Mouse (Mus musculus): ENCODE measurements around the gene Plxnd1. TPM values are rescaled to one million over a fixed set of nuclear protein-coding genes. Genes with fewer than 3 reads are reported as not detected.

Plxnd1 gene
- polyA plus RNA-seq, 1 experiment from 2014 or later: 25.2 TPM

GRCm38 (mm10) chr6:115940603-115941002 is 54.2 kb downstream of the Plxnd1 start:
- no peak for ATAC-seq (ENCODE audit: insufficient number of reproducible peaks, insufficient read depth, low FRiP score, low TSS enrichment, low read depth)
- Histone ChIP-seq H3K27me3 (0 out of 2 replicates have a peak, but pooled peaks cover 5% of the 10 kb centered on the region), H3K36me3 (no peaks in the 10 kb centered on the region), H3K27ac (no peak overlapping the region), H3K4me3 (replicated peaks) (no peak overlapping the region), H3K4me1 (replicated peaks) (peaks cover 5% of the 10 kb centered on the region; the same call in 1 of the 2 replicates), H3K9me3 (no peaks in the 10 kb centered on the region), H3K4me2 (no peak overlapping the region), H3K9ac (replicated peaks) (no peak overlapping the region)
- WGBS: 83% methylated on average over 1 of the region's 1 CpGs

GRCm38 (mm10) chr6:115938798-115939197 is 56.0 kb downstream of the Plxnd1 start:
- Histone ChIP-seq H3K27me3 (0 out of 2 replicates have a peak, but pooled peaks cover 5% of the 10 kb centered on the region), H3K4me3 (replicated peaks) (no peak overlapping the region), H3K27ac (no peak overlapping the region), H3K9ac (replicated peaks) (no peak overlapping the region), H3K36me3 (no peaks in the 10 kb centered on the region), H3K9me3 (no peaks in the 10 kb centered on the region), H3K4me2 (no peak overlapping the region), H3K4me1 (replicated peaks) (peaks cover 5% of the 10 kb centered on the region; the same call in 1 of the 2 replicates)
- 76% methylated on average over 1 of the region's 1 CpGs for WGBS
- ATAC-seq (ENCODE audit: insufficient number of reproducible peaks, insufficient read depth, low FRiP score, low TSS enrichment, low read depth): no peak

DNA sequence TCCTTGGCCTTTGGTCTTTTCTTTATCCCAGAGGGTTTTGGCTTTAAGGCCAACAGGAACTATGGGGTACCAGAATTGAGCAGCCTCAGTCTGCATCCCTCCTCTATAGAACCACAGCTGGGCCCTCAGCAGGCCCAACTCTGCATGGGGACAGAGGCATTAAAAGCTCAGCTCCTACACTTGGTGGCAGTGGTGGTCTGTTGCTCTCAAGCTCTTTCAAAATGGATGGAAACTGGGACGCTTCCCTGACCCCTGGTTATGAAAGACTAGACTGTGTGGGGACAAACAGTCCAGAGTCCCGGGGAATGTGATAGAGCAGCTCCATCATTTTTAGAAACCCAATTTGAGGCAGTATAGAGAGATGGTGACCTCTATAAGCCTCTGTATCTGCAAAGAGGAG is 56.8 kb downstream of the Plxnd1 start:
- H3K4me3 ChIP-seq (replicated peaks): no peak overlapping the region
- 0 out of 2 replicates have a peak, but pooled peaks cover 5% of the 10 kb centered on the region for H3K27me3 ChIP-seq
- no peaks in the 10 kb centered on the region for H3K9me3 ChIP-seq
- no peaks in the 10 kb centered on the region for H3K36me3 ChIP-seq
- no peak overlapping the region for H3K27ac ChIP-seq
- WGBS: 86% methylated on average over 2 of the region's 2 CpGs
- ATAC-seq (ENCODE audit: insufficient number of reproducible peaks, insufficient read depth, low FRiP score, low TSS enrichment, low read depth): no peak
- peaks cover 5% of the 10 kb centered on the region; the same call in 1 of the 2 replicates for H3K4me1 ChIP-seq (replicated peaks)
- no peak overlapping the region for H3K4me2 ChIP-seq
- no peak overlapping the region for H3K9ac ChIP-seq (replicated peaks)

GRCm38 (mm10) chr6:115935544-115935943 is 59.3 kb downstream of the Plxnd1 start:
- Histone ChIP-seq H3K4me3 (replicated peaks) (no peak overlapping the region), H3K4me2 (no peak overlapping the region), H3K4me1 (replicated peaks) (no peaks in the 10 kb centered on the region), H3K9ac (replicated peaks) (no peak overlapping the region), H3K27me3 (no peaks in the 10 kb centered on the region), H3K9me3 (no peaks in the 10 kb centered on the region), H3K27ac (no peak overlapping the region), H3K36me3 (no peaks in the 10 kb centered on the region)
- no peak for ATAC-seq (ENCODE audit: insufficient number of reproducible peaks, insufficient read depth, low FRiP score, low TSS enrichment, low read depth)
- WGBS: 82% methylated on average over 8 of the region's 8 CpGs

GRCm38 (mm10) chr6:115932391-115932790 is 62.4 kb downstream of the Plxnd1 start:
- Histone ChIP-seq H3K4me2 (no peak overlapping the region), H3K36me3 (no peaks in the 10 kb centered on the region), H3K27me3 (no peaks in the 10 kb centered on the region), H3K9me3 (no peaks in the 10 kb centered on the region), H3K9ac (replicated peaks) (no peak overlapping the region), H3K4me1 (replicated peaks) (no peaks in the 10 kb centered on the region; the same call in 1 of the 2 replicates), H3K4me3 (replicated peaks) (no peak overlapping the region), H3K27ac (no peak overlapping the region)
- no peak for ATAC-seq (ENCODE audit: insufficient number of reproducible peaks, insufficient read depth, low FRiP score, low TSS enrichment, low read depth)
- 90% methylated on average over 3 of the region's 3 CpGs for WGBS

DNA sequence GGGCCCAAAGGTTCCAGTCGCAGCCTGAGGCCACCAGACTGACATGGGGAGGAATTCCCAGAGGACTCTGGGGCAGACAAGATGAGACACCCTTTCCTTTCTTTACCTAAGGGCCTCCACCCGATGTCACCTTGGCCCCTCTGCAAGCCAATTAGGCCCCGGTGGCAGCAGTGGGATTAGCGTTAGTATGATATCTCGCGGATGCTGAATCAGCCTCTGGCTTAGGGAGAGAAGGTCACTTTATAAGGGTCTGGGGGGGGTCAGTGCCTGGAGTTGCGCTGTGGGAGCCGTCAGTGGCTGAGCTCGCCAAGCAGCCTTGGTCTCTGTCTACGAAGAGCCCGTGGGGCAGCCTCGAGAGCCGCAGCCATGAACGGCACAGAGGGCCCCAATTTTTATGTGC is 63.2 kb downstream of the Plxnd1 start, which contains the start of gene Rho:
Gene Rho, plus strand, starts transcription at position 110 of the 400 bp plus-strand sequence.
- Histone ChIP-seq H3K9ac (replicated peaks) (no peak within 1 kb of the TSS), H3K36me3 (no peaks in the 10 kb centered on the region), H3K4me2 (no peak within 1 kb of the TSS), H3K27me3 (no peaks in the 10 kb centered on the region), H3K4me1 (replicated peaks) (peaks cover 6% of the 10 kb centered on the region), H3K27ac (no peak within 1 kb of the TSS), H3K4me3 (replicated peaks) (no peak within 1 kb of the TSS), H3K9me3 (no peaks in the 10 kb centered on the region)
- 84% methylated on average over 14 of the region's 14 CpGs for WGBS
- no peak for ATAC-seq (ENCODE audit: insufficient number of reproducible peaks, insufficient read depth, low FRiP score, low TSS enrichment, low read depth)

- Histone ChIP-seq H3K36me3 (no peaks in the 10 kb centered on the region), H3K9ac (replicated peaks) (0 out of 2 replicates have a peak overlapping the region, but pooled peaks have one; percentile 13), H3K9me3 (no peaks in the 10 kb centered on the region), H3K4me1 (replicated peaks) (peaks cover 22% of the 10 kb centered on the region), H3K27ac (no peak overlapping the region), H3K4me3 (replicated peaks) (no peak overlapping the region), H3K27me3 (no peaks in the 10 kb centered on the region), H3K4me2 (no peak overlapping the region)
- no peak for ATAC-seq (ENCODE audit: insufficient number of reproducible peaks, insufficient read depth, low FRiP score, low TSS enrichment, low read depth)
- 44% methylated on average over 5 of the region's 5 CpGs for WGBS
Observed at GRCm38 (mm10) chr6:115930018-115930417, 64.8 kb downstream of the Plxnd1 start.

DNA sequence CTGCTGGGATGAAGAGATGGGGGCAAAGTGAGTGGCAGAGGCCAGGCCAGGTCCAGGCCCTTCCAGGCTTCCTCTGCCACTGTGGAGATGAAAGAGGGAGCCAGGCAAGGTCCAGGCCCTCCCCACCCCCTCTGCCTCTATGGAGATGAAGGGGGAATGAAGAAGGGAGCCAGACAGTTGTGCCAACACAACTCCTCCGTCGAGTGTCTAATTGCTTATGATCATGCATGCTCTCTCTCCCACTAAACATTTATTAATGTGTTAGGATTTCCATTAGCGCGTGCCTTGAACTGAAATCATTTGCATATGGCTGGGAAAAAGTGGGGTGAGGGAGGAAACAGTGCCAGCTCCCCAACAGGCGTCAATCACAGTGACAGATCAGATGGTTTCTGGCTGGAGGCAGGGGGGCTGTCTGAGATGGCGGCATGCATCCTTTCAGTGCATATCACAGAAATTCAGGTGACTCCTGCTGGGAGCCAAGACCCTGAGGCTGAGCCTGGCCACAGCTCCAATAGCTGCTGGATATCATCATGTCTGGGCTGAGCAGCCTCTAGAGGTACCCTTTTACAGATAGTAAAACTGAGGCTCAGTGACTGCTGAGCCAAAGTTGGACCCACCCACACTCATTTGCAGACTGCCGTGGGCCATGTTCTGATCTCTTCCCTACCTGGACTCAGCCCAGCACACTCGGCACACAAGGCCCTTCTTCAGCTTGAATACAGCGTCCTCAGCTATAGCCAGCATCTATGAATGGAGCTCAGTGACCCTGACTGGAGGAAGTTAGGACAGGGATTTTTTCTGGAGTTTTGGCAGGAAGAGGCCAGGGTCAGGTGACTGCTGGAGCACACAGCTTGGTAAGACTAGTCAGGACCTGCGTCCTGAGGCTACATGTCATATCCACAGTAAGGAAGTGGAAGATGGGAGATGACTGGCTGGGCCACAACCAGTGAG is 67.2 kb downstream of the Plxnd1 start:
- Histone ChIP-seq H3K4me2 (no peak overlapping the region), H3K4me3 (replicated peaks) (no peak overlapping the region), H3K36me3 (0 out of 2 replicates have a peak, but pooled peaks cover 9% of the 10 kb centered on the region), H3K9ac (replicated peaks) (no peak overlapping the region), H3K4me1 (replicated peaks) (peaks cover 35% of the 10 kb centered on the region), H3K27ac (no peak overlapping the region), H3K27me3 (no peaks in the 10 kb centered on the region), H3K9me3 (no peaks in the 10 kb centered on the region)
- WGBS: 79% methylated on average over 10 of the region's 10 CpGs
- no peak for ATAC-seq (ENCODE audit: insufficient number of reproducible peaks, insufficient read depth, low FRiP score, low TSS enrichment, low read depth)

- H3K9ac ChIP-seq (replicated peaks): peak overlapping the region; percentile 45; the same call in 1 of the 2 replicates
- no peak for ATAC-seq (ENCODE audit: insufficient number of reproducible peaks, insufficient read depth, low FRiP score, low TSS enrichment, low read depth)
- peak overlapping the region; percentile 69 for H3K27ac ChIP-seq
- peak overlapping the region; percentile 42 for H3K4me2 ChIP-seq
- no peaks in the 10 kb centered on the region for H3K27me3 ChIP-seq
- no peaks in the 10 kb centered on the region for H3K9me3 ChIP-seq
- peaks cover 35% of the 10 kb centered on the region for H3K4me1 ChIP-seq (replicated peaks)
- 23% methylated on average over 10 of the region's 10 CpGs for WGBS
- H3K36me3 ChIP-seq: 0 out of 2 replicates have a peak, but pooled peaks cover 9% of the 10 kb centered on the region
- H3K4me3 ChIP-seq (replicated peaks): no peak overlapping the region
Observed at GRCm38 (mm10) chr6:115926416-115926815, 68.4 kb downstream of the Plxnd1 start.

DNA sequence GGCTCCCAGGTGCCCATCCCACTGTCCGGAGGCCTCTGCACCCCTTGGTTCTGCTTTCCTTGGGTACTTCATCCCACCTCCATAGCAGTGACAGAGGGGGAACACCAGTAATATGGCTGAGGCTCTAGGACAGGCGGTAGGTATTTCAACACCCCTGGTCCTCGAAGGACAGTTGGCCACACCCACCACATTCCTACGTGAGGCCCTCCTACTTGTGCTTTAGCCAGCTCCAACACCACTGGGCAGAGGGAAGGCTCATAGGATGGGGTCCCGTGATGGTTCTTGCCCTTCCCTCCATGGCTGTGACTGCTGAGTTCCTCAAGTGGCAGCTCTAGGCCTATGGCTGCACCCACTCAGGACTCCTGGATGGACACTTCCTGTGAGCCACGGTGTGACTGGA is 70.0 kb downstream of the Plxnd1 start:
- Histone ChIP-seq H3K27ac (no peak overlapping the region), H3K4me1 (replicated peaks) (peaks cover 35% of the 10 kb centered on the region), H3K9me3 (no peaks in the 10 kb centered on the region), H3K27me3 (no peaks in the 10 kb centered on the region), H3K4me3 (replicated peaks) (no peak overlapping the region), H3K36me3 (peaks cover 13% of the 10 kb centered on the region; the same call in 1 of the 2 replicates), H3K9ac (replicated peaks) (no peak overlapping the region), H3K4me2 (no peak overlapping the region)
- WGBS: 42% methylated on average over 6 of the region's 6 CpGs
- no peak for ATAC-seq (ENCODE audit: insufficient number of reproducible peaks, insufficient read depth, low FRiP score, low TSS enrichment, low read depth)

DNA sequence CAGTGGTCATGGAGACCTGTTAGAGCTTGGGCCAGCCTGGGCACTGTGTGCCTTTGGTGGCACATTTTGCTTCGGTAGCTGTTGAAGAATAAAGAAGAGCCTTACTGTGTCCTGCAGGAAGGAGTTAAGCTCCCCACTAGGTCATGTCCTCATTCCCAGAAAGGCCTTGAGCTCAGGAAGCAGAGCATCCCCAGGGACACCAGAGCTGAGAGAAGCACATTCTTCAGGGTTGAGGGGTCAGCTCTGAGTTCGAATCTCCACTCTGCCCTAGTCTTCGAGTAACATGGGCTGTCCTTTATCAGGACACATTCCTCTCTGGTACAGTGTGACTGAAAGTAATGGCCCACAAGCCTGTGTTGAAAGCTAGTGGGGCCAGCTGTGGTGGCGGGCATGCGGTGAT is 74.9 kb downstream of the Plxnd1 start:
- Histone ChIP-seq H3K36me3 (peaks cover 30% of the 10 kb centered on the region; the same call in 1 of the 2 replicates), H3K27me3 (no peaks in the 10 kb centered on the region), H3K4me1 (replicated peaks) (peaks cover 11% of the 10 kb centered on the region), H3K4me3 (replicated peaks) (no peak overlapping the region), H3K27ac (no peak overlapping the region), H3K9ac (replicated peaks) (no peak overlapping the region), H3K4me2 (no peak overlapping the region), H3K9me3 (no peaks in the 10 kb centered on the region)
- no peak for ATAC-seq (ENCODE audit: insufficient number of reproducible peaks, insufficient read depth, low FRiP score, low TSS enrichment, low read depth)
- 91% methylated on average over 5 of the region's 5 CpGs for WGBS
